In genomic region chr3:136369466-136369865, GRCm38 (mm10) we compare ENCODE assay signal across 17 mouse cellular contexts. TPM values are rescaled to one million over a fixed set of nuclear protein-coding genes. Genes with fewer than 3 reads are reported as not detected.
DNase-seq lines count a peak whose midpoint lies in the region; ATAC-seq and TF ChIP-seq lines count a peak whose summit lies in the region.
"Had no signal": no experiment of that assay in that cellular context is flagged by ENCODE, and none has a peak within 500 bp of the region (broad histone marks: within the 10 kb centered on the region; RNA-seq: fewer than 3 reads in every experiment).

No protein-coding gene starts in this region.

- H3K36me3 ChIP-seq in hindbrain, postnatal 0 days (ENCODE audit: insufficient read depth, low read length) = no peaks in the 10 kb centered on the region
- H3K36me3 ChIP-seq: embryonic facial prominence, embryonic 10.5 days; G1E; hindbrain, embryonic 10.5 days; liver, embryonic 15.5 days had no signal

- H3K27me3 ChIP-seq in hindbrain, postnatal 0 days (ENCODE audit: insufficient read depth, low read length) = no peaks in the 10 kb centered on the region
- H3K27me3 ChIP-seq: liver, embryonic 15.5 days had no signal

- WGBS in hindbrain, postnatal 0 days = 63% methylated on average over 9 of the region's 9 CpGs

- DNase-seq in cerebellum, postnatal 4 days (ENCODE audit: low spot score in 2 of 2) = no peak
- peak; percentile 7 to 55 for DNase-seq in left cerebral cortex, postnatal 25 days (ENCODE audit: low spot score in 2 of 2)
- no peak for DNase-seq in left cerebral cortex, postnatal 10 days (ENCODE audit: extremely low spot score in 1 of 2, low spot score in 2 of 2)
- peak; percentile 7 to 9 for DNase-seq in cerebellum, postnatal 36 days
- DNase-seq in layer of hippocampus, postnatal 14 days (ENCODE audit: low spot score in 2 of 2) = peak; percentile 38 to 48
- DNase-seq in spleen, adult 12 weeks (ENCODE audit: low spot score) = no peak
- DNase-seq in hindbrain, postnatal 0 days (ENCODE audit: low spot score) = no peak
- DNase-seq: lung, postnatal 14 days; right cerebral cortex, postnatal 25 days had no signal

- no peaks in the 10 kb centered on the region for H3K9me3 ChIP-seq in hindbrain, postnatal 0 days (ENCODE audit: low read length)
- H3K9me3 ChIP-seq: embryonic facial prominence, embryonic 10.5 days; G1E; hindbrain, embryonic 10.5 days; liver, embryonic 15.5 days had no signal

- no peak for TF ChIP-seq CTCF in hindbrain, postnatal 0 days (IDR thresholded peaks at IDR 0.05; ENCODE audit: low read depth)

- no peaks in the 10 kb centered on the region for H3K4me1 ChIP-seq in hindbrain, postnatal 0 days (ENCODE audit: insufficient read depth, low read length)
- H3K4me1 ChIP-seq: embryonic facial prominence, embryonic 10.5 days; hindbrain, embryonic 10.5 days; liver, embryonic 15.5 days had no signal

- ATAC-seq in cerebellum, adult (ENCODE audit: insufficient number of reproducible peaks, low FRiP score, low TSS enrichment) = peak; percentile 70
- no peak for ATAC-seq in hindbrain, postnatal 0 days
- ATAC-seq: CD4-positive, CD25-positive, alpha-beta regulatory T cell, adult 4 months; forebrain, embryonic 14.5 days; inflammation-experienced regulatory T-cells, adult 6 months had no signal

- no peak overlapping the region for H3K27ac ChIP-seq in hindbrain, postnatal 0 days
- H3K27ac ChIP-seq: embryonic facial prominence, embryonic 10.5 days; hindbrain, embryonic 10.5 days; liver, embryonic 15.5 days had no signal

- H3K9ac ChIP-seq in hindbrain, postnatal 0 days (replicated peaks; ENCODE audit: low read length) = no peak overlapping the region
- H3K9ac ChIP-seq: liver, embryonic 15.5 days had no signal

- intact Hi-C loops in left cerebral cortex, postnatal 25 days (cut with DNase I) = no loop called here
- intact Hi-C loops in left cerebral cortex, postnatal 10 days (cut with DNase I) = no loop called here

- H3K4me2 ChIP-seq in hindbrain, postnatal 0 days (ENCODE audit: low read depth, low read length) = no peak overlapping the region
- H3K4me2 ChIP-seq: liver, embryonic 15.5 days had no signal

- no peak overlapping the region for H3K4me3 ChIP-seq in hindbrain, postnatal 0 days (ENCODE audit: low read length)
- H3K4me3 ChIP-seq: embryonic facial prominence, embryonic 10.5 days; hindbrain, embryonic 10.5 days; liver, embryonic 15.5 days had no signal

RNA-seq across cellular contexts. Expression of gene Bank1, which starts 43.6 kb away (rescaled TPM):
- total RNA-seq in left cerebral cortex, postnatal 25 days (2021) = 1 to 10 TPM; 1.2 to 1.3 TPM
- under 1 TPM; 0.71 to 0.73 TPM for total RNA-seq in left cerebral cortex, postnatal 10 days (2021)
- total RNA-seq in layer of hippocampus, postnatal 14 days (2021) = 1 to 10 TPM; 1.1 to 1.5 TPM
- 0.10 and 0.25 TPM in 2 replicates for total RNA-seq in hindbrain, postnatal 0 days (2014; rRNA removed)
- polyA plus RNA-seq in hindbrain, postnatal 0 days (2015; fragmentation: Nextera tagmentation; extraction: Ambion mirVana) = 0.25 and 0.33 TPM in 2 replicates
- polyA plus RNA-seq: G1E had no signal

Comparison
In these comparisons a context has a peak if more than half of its experiments do, and no peak if none do; other contexts are left out.
1. DNase-seq: peak in left cerebral cortex, postnatal 25 days (2 of 2), cerebellum, postnatal 36 days (2 of 2) and layer of hippocampus, postnatal 14 days (2 of 2); none in cerebellum, postnatal 4 days (0 of 2), left cerebral cortex, postnatal 10 days (0 of 2), spleen, adult 12 weeks (single experiment) and hindbrain, postnatal 0 days (single experiment).